Mouse (Mus musculus) ES-E14 (cell line): Measurements from ENCODE around the gene Klk14.

ENCODE experiments used
- CHD2 ChIP-seq: IDR thresholded peaks from 2 replicates; pipeline ENCODE4 v1.6.1; 2014; ENCODE audit warnings: mild to moderate bottlenecking, low read depth, low read length, inconsistent platforms
- ZNF384 ChIP-seq: IDR thresholded peaks from 2 replicates; pipeline ENCODE4 v1.6.1; 2012; ENCODE audit warnings: low read depth, low read length, inconsistent platforms

- TF ChIP-seq CHD2 (no peak), ZNF384 (no peak)
These were observed 15.1 kb upstream of the Klk14 start for GRCm38 (mm10) chr7:43675091-43675490.
